Mouse (Mus musculus) right cerebral cortex, adult 18-20 months (tissue): ENCODE data around the gene Olfr1321.

Source experiments
- DNase-seq: peaks from one replicate; pipeline ENCODE4 v3.0.0; 2022; ENCODE audit warnings: mixed read lengths

Olfr1321 gene

GRCm38 (mm10) chrX:49734959-49735358 is at the start of gene Olfr1321:
Gene Olfr1321, minus strand, starts transcription at chrX:49735059.
- no peak for DNase-seq

- no peak for DNase-seq
These were observed 36.0 kb upstream of the Olfr1321 start for GRCm38 (mm10) chrX:49770828-49771227.

GRCm38 (mm10) chrX:49745192-49745591 is 10.3 kb upstream of the Olfr1321 start:
- DNase-seq: no peak
